7 mouse cellular contexts compared by ENCODE assay signal in genomic region chr17:9579401-9580371, GRCm38 (mm10).
DNase-seq lines count a peak whose midpoint lies in the region.

No protein-coding gene starts in this region.

- intact Hi-C loops in left cerebral cortex, postnatal 14 days (cut with DNase I) = loop anchor here (5.0 to 10.0 kb wide), 2 partner anchors 53 to 405 kb away; no protein-coding TSS in a partner anchor

- DNase-seq in cerebellum, postnatal 10 days = peak; percentile 25 to 48
- DNase-seq in frontal cortex, postnatal 10 days (ENCODE audit: low spot score in 2 of 2) = peak; percentile 46 to 53
- peak; percentile 12 to 40 for DNase-seq in left cerebral cortex, postnatal 14 days (ENCODE audit: low spot score in 2 of 2)
- peak; percentile 49 for DNase-seq in retina, postnatal 1 day
- no peak for DNase-seq in adrenal gland, postnatal 25 days
- no peak for DNase-seq in spleen, postnatal 36 days (ENCODE audit: low spot score in 2 of 2)
- no peak for DNase-seq in heart, postnatal 4 days

Comparison
In these comparisons a context has a peak if more than half of its experiments do, and no peak if none do; other contexts are left out.
1. DNase-seq: peak in cerebellum, postnatal 10 days (2 of 2), frontal cortex, postnatal 10 days (2 of 2), left cerebral cortex, postnatal 14 days (2 of 2) and retina, postnatal 1 day (single experiment); none in adrenal gland, postnatal 25 days (single experiment), spleen, postnatal 36 days (0 of 2) and heart, postnatal 4 days (single experiment).